Mouse (Mus musculus) forebrain, embryonic 13.5 days (tissue): ENCODE data around the gene Defb28. TPM values are rescaled to one million over a fixed set of nuclear protein-coding genes. Genes with fewer than 3 reads are reported as not detected.
A peak's percentile ranks its signal among the peaks of the same experiment; 100 is the strongest.

Experiments
- ATAC-seq: fragments of 200-750 bp; cut with Nextera tagmentation; 2 replicates; pipeline ENCODE4 v1.8.0; 2017
- H3K27ac ChIP-seq: fragments of 300-500 bp; sonication (generic); 2 replicates; pipeline ENCODE4 v1.5.1; 2015; ENCODE audit warnings: inconsistent platforms, mild to moderate bottlenecking, moderate library complexity
- H3K27me3 ChIP-seq: fragments of 300-500 bp; sonication (generic); 2 replicates; pipeline ENCODE4 v1.6.1; 2015; ENCODE audit warnings: mild to moderate bottlenecking, inconsistent platforms
- H3K36me3 ChIP-seq: fragments of 300-500 bp; sonication (generic); 2 replicates; pipeline ENCODE4 v1.6.1; 2015; ENCODE audit warnings: mild to moderate bottlenecking, inconsistent platforms; ENCODE audit not compliant: poor library complexity, severe bottlenecking
- H3K4me1 ChIP-seq: fragments of 300-500 bp; sonication (generic); 2 replicates; pipeline ENCODE4 v1.6.1; 2015; ENCODE audit warnings: inconsistent platforms
- H3K4me2 ChIP-seq: fragments of 300-500 bp; sonication (generic); 2 replicates; pipeline ENCODE4 v1.6.1; 2015; ENCODE audit warnings: inconsistent platforms, mild to moderate bottlenecking, moderate library complexity
- H3K4me3 ChIP-seq: fragments of 300-500 bp; sonication (generic); 2 replicates; pipeline ENCODE4 v1.5.1; 2015; ENCODE audit warnings: mild to moderate bottlenecking, inconsistent platforms
- H3K9ac ChIP-seq: fragments of 300-500 bp; sonication (generic); 2 replicates; pipeline ENCODE4 v1.6.1; 2015; ENCODE audit warnings: mild to moderate bottlenecking, inconsistent platforms
- H3K9me3 ChIP-seq: fragments of 300-500 bp; sonication (generic); replicated peaks from 2 replicates; pipeline ENCODE4 v1.6.1; 2016; ENCODE audit warnings: inconsistent platforms
- WGBS: fragments of 180-500 bp; shearing (Covaris S2); methylation state at CpG from one replicate; pipeline ENCODE4 v1.1.7; 2015; 5-methylcytosine and 5-hydroxymethylcytosine counted together
- polyA plus RNA-seq: library from polyadenylated mRNA; unstranded; fragments of >200 nt; fragmentation: Nextera tagmentation; extraction: Ambion mirVana; gene quantifications from 2 replicates; pipeline ENCODE4 v1.2.1, GENCODE M21; 2015

Gene Defb28
- polyA plus RNA-seq, 1 experiment from 2014 or later = not detected

DNA sequence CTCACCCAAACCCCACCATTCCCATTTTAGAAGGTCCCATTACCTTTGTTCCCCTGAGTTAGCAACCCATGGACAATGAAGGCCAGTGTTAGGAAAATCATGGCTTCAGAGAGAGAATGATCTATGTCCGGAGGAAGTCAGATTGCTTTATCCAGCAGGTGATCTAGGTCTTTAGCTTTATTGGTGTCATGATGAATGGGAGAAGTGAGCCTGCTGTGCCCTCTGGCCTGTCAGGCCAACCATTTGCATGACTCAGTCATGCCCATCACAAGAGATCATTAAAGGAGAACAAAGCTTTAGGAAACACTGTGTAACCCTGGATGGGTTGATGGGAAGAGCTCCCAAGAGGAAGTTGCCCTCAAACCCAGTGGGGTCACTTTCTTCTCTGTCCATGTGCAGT is 6.5 kb upstream of the Defb28 start, which contains the start of gene Defb26:
Gene Defb26 (minus strand): TSS at position 101 of the 400 bp plus-strand sequence.
- Histone ChIP-seq H3K4me2 (no peak within 1 kb of the TSS), H3K9ac (no peak within 1 kb of the TSS), H3K9me3 (no peaks in the 10 kb centered on the region), H3K36me3 (no peaks in the 10 kb centered on the region), H3K4me1 (no peaks in the 10 kb centered on the region), H3K4me3 (no peak within 1 kb of the TSS), H3K27ac (no peak within 1 kb of the TSS), H3K27me3 (no peaks in the 10 kb centered on the region)
- WGBS = 67% methylated on average over 1 of the region's 1 CpGs
- no peak for ATAC-seq

DNA sequence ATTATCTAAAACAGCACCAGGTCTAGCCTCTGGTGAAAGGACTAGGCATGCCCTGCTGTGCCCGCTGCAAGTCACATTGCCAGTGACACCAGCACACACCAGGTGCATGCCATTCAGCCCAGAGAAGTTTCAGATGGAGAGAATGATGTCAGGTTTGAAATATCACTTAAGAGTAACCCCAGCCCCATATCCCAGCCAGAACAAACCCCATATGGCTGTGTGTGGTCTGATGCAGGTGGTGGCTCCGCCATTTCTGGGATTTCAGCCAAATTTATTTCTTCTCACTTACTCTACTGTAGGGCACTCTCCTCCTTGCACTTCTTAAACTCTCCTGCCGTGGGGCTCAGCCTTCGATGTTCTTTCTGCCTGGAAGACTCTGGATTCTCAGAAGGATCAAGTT is 2.0 kb upstream of the Defb28 start:
- Histone ChIP-seq H3K4me3 (no peak overlapping the region), H3K27me3 (no peaks in the 10 kb centered on the region), H3K36me3 (no peaks in the 10 kb centered on the region), H3K27ac (no peak overlapping the region), H3K4me2 (no peak overlapping the region), H3K4me1 (no peaks in the 10 kb centered on the region), H3K9me3 (no peaks in the 10 kb centered on the region), H3K9ac (no peak overlapping the region)
- no peak for ATAC-seq
- WGBS = 70% methylated on average over 4 of the region's 4 CpGs

DNA sequence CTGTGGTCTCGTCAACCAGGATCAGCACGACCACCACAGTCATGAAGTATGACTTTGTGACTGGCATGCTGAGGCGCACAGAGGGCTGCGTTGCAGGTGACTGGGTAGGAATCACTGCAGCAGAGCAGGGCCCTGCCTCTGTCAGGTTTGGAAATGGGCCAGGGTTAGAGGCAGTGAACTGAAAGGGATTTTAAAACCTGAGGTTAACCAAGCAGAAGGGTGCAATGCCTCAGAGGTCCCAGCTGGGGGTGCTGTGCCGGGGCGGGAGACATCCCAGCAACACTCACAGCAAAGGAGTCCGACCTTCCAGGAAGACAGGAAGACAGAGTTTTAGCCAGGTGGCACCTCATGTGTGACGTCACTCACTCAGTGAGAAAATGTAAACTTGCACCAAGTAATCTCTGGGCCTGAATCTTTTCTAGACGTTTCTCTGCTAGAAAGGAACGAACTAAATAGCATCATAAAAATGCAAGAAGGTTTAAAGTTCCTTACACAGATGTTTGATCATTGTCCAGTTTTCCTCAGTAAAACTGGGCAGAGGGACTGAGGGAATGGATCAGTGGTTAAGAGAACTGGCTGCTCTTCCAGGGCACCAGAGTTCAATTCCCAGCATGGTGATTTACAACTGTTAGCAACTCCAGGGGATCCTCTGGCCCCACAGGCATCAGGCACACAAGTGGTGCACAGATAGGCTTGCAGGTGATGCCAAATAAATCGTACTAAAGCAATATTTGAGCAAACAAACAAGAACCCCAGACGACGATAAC is 22.1 kb downstream of the Defb28 start, which contains the start of gene Defb29:
Gene Defb29 (minus strand): TSS at position 155 of the 767 bp plus-strand sequence.
- WGBS = 57% methylated on average over 13 of the region's 13 CpGs
- Histone ChIP-seq H3K27ac (no peak within 1 kb of the TSS), H3K4me2 (no peak within 1 kb of the TSS), H3K9me3 (no peaks in the 10 kb centered on the region), H3K4me1 (no peaks in the 10 kb centered on the region), H3K36me3 (no peaks in the 10 kb centered on the region), H3K4me3 (no peak within 1 kb of the TSS), H3K27me3 (no peaks in the 10 kb centered on the region), H3K9ac (no peak within 1 kb of the TSS)
- ATAC-seq = no peak

DNA sequence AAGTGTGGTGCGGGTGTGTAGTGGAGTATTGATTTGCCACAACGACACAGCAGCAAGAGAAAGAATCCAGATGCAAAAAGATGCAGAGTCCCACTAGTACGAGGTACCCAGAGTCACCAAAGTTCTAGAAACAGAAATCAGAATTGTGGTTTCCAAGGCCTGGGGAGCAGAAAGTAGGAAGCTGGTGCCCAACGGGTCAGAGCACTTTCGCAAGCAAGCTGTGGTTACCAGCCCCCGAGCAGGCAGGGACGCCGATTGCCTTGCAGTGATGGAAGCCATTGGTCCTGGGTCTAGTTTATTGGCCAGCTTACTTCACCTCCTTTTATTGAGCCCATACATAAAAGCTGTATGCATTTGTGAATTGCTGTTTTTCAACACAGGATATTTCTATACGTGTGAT is 23.9 kb downstream of the Defb28 start:
- no peak overlapping the region for H3K9ac ChIP-seq
- no peak overlapping the region for H3K4me2 ChIP-seq
- no peaks in the 10 kb centered on the region for H3K9me3 ChIP-seq
- H3K27me3 ChIP-seq = no peaks in the 10 kb centered on the region
- no peaks in the 10 kb centered on the region for H3K4me1 ChIP-seq
- H3K27ac ChIP-seq = no peak overlapping the region
- ATAC-seq = no peak
- no peaks in the 10 kb centered on the region for H3K36me3 ChIP-seq
- H3K4me3 ChIP-seq = no peak overlapping the region
- 87% methylated on average over 9 of the region's 9 CpGs for WGBS

DNA sequence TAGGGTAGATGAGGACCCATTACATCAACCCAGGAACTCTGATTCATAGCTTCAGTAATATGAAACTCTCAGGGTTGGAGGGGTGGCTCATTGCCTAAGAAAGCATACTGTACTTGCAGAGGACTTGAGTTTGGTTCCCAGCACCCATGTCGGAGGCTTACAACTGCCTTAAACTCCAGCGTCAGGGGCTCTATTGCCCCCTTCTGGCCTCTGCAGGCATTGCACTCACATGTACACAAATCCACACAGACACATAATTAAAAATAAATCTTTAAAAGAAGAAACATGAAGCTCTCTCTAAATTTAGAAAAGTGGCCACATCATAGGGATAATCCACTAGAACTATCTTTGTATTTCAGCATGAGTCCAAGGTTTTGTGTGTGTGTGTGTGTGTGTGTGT is 24.8 kb downstream of the Defb28 start:
- Histone ChIP-seq H3K9me3 (no peaks in the 10 kb centered on the region), H3K27ac (no peak overlapping the region), H3K4me2 (no peak overlapping the region), H3K4me3 (no peak overlapping the region), H3K9ac (no peak overlapping the region), H3K27me3 (no peaks in the 10 kb centered on the region), H3K4me1 (no peaks in the 10 kb centered on the region), H3K36me3 (no peaks in the 10 kb centered on the region)
- WGBS = 79% methylated on average over 2 of the region's 2 CpGs
- no peak for ATAC-seq

DNA sequence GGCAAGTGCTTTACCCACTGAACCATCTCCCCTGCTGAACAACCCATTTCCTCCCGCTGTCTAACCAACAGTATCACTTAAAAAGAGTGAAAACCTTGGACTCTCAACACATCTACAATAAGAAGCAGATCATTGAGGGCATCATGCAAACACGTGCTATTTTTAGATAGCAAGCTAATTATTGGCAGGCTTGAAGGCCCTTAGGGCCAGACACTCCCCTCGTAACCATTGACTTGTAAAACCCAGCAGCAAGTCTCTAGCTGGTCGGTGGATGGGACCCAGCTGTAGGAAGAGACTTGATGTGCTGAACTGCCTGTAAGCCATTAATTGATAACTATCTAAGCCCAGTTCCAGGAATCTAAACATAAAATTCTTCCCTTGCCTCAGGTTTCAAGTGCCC is 25.4 kb downstream of the Defb28 start:
- H3K9me3 ChIP-seq = no peaks in the 10 kb centered on the region
- no peak overlapping the region for H3K4me3 ChIP-seq
- no peak for ATAC-seq
- H3K27me3 ChIP-seq = no peaks in the 10 kb centered on the region
- no peak overlapping the region for H3K4me2 ChIP-seq
- no peaks in the 10 kb centered on the region for H3K4me1 ChIP-seq
- WGBS = 84% methylated on average over 4 of the region's 4 CpGs
- H3K36me3 ChIP-seq = no peaks in the 10 kb centered on the region
- H3K9ac ChIP-seq = no peak overlapping the region
- no peak overlapping the region for H3K27ac ChIP-seq

DNA sequence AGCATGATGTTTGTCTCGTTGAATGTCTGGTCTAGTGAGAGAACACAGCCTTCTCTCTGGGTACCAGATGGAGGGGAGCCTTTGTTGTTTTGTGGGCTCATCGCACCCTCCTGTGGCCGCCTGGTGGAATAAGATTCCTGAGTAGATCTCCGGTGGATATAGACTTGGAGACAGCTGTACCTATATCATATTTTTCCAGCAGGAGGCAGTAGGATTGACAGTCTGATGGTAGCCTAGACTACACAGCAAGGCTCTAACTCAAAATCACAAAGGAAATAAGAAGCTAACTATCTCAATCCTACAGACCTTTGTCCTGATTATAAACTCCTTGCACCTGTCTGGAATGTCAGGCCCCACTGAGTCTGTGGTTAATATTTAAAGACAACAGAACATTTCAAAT is 26.6 kb downstream of the Defb28 start:
- ATAC-seq = peak; percentile 80; the same call in 1 of the 2 replicates
- H3K9ac ChIP-seq = no peak overlapping the region
- no peaks in the 10 kb centered on the region for H3K36me3 ChIP-seq
- no peaks in the 10 kb centered on the region for H3K9me3 ChIP-seq
- 15% methylated on average over 4 of the region's 4 CpGs for WGBS
- H3K4me1 ChIP-seq = no peaks in the 10 kb centered on the region
- H3K27ac ChIP-seq = no peak overlapping the region
- H3K4me3 ChIP-seq = no peak overlapping the region
- no peak overlapping the region for H3K4me2 ChIP-seq
- H3K27me3 ChIP-seq = no peaks in the 10 kb centered on the region

DNA sequence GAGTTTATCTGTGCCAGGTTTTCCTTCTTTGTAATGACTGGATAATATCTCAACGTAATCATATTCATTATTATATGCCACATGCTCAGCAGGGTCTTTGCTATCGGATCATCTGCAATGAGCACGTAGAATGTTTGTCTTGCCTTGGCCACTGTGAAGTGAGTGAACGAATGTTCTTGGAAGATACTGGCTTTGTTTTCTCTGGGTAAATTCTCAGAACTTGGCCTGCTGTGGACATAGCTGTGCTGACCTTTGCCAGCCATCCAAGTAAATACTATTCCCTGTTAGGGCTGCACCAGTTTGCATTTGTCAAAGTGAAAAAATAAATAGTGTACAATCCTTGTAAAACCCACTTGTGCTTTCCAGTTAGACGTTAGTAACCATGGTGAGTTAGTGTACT is 30.1 kb downstream of the Defb28 start:
- WGBS = 83% methylated on average over 5 of the region's 5 CpGs
- Histone ChIP-seq H3K36me3 (no peaks in the 10 kb centered on the region), H3K4me3 (no peak overlapping the region), H3K4me2 (no peak overlapping the region), H3K9ac (no peak overlapping the region), H3K27ac (no peak overlapping the region), H3K9me3 (no peaks in the 10 kb centered on the region), H3K27me3 (no peaks in the 10 kb centered on the region), H3K4me1 (no peaks in the 10 kb centered on the region)
- ATAC-seq = no peak

DNA sequence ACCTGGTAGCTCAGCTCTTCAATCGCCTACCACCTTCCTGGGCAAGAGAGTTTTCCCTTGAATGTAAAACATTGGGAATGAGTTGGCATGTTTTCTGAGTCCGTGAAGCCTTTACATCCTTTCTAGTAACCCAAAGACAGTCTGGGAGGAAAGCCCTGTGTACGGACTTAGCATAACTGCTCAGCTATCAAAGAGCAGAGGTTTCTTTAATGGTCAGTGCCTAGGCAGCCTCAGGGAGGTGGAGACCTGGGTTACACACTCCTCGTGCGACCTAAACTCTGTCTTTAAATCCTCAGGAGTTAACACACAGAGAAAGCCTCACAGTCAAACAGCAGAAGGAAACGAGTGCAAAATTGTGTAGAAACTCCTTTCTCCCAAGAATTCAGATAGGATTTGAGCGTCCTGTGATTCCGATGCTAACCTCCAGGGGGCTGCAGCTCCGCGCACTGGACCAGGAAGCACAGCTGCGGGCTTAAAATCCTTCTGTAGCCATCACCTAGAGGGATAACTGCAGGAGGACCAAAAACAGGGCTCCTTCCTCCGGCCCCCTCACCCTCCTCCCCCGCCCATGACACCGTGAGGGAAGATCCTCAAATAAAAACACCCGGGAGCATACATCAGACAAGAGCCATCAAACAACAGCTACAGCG is 35.8 kb downstream of the Defb28 start:
- no peak for ATAC-seq

DNA sequence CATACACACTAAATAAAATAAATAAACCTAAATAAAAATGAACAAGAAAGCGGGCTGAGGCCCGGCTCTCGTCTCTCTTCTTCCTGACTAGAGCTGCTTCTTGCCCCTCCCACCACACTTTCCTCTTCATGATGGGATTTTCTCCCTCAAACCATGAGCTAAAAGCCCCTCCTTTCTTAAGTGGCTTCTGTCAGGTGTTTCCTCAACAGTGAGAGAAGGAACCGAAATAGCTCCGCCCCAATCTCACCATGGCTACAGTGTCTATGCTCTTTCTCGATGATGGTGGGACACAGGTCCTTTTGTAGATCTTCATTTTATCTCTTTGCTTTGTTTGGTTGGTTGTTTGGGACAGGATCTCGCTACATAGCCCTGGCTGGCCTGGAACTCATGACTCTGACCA is 38.6 kb downstream of the Defb28 start:
- Histone ChIP-seq H3K4me2 (no peak overlapping the region), H3K27me3 (no peaks in the 10 kb centered on the region), H3K9me3 (no peaks in the 10 kb centered on the region), H3K27ac (no peak overlapping the region), H3K4me1 (0 out of 2 replicates have a peak, but pooled peaks cover 4% of the 10 kb centered on the region), H3K36me3 (no peaks in the 10 kb centered on the region), H3K9ac (no peak overlapping the region), H3K4me3 (no peak overlapping the region)
- 88% methylated on average over 7 of the region's 7 CpGs for WGBS
- ATAC-seq = no peak

More for the DNA sequence above, 35.8 kb downstream of the Defb28 start:
- WGBS = 13% methylated on average over 16 of the region's 16 CpGs
- H3K27me3 ChIP-seq = no peaks in the 10 kb centered on the region
- H3K4me1 ChIP-seq = 0 out of 2 replicates have a peak, but pooled peaks cover 4% of the 10 kb centered on the region
- H3K9me3 ChIP-seq = no peaks in the 10 kb centered on the region
- H3K4me2 ChIP-seq = peak overlapping the region; percentile 44
- H3K9ac ChIP-seq = peak overlapping the region; percentile 32; the same call in 1 of the 2 replicates
- no peak overlapping the region for H3K27ac ChIP-seq
- H3K36me3 ChIP-seq = no peaks in the 10 kb centered on the region
- no peak overlapping the region for H3K4me3 ChIP-seq

DNA sequence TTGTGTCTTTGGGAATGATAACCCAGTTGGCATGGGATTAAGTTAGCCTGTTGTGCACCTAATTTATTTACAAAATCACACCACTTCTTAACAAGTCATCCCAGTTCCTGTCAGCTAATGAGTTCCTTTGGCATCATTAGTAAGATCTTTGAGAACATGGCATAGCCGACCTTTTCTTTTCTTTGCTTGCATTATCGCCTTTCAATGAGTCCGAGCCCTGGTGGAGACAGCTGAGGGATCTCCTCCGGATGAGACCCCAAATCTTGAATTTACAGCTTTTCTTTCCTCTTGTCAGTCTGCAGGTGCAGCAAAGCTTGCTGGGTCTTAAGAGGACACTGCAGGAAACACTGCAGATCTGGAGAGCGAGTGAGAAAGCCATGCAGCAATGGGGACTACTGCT is 51.0 kb downstream of the Defb28 start, which contains the start of gene Gm17416:
Gene Gm17416 (plus strand): TSS at position 301 of the 400 bp plus-strand sequence.
- Histone ChIP-seq H3K4me2 (no peak within 1 kb of the TSS), H3K27me3 (no peaks in the 10 kb centered on the region), H3K4me1 (no peaks in the 10 kb centered on the region), H3K4me3 (no peak within 1 kb of the TSS), H3K36me3 (no peaks in the 10 kb centered on the region), H3K9ac (no peak within 1 kb of the TSS), H3K9me3 (no peaks in the 10 kb centered on the region), H3K27ac (no peak within 1 kb of the TSS)
- 80% methylated on average over 5 of the region's 5 CpGs for WGBS
- ATAC-seq = no peak

DNA sequence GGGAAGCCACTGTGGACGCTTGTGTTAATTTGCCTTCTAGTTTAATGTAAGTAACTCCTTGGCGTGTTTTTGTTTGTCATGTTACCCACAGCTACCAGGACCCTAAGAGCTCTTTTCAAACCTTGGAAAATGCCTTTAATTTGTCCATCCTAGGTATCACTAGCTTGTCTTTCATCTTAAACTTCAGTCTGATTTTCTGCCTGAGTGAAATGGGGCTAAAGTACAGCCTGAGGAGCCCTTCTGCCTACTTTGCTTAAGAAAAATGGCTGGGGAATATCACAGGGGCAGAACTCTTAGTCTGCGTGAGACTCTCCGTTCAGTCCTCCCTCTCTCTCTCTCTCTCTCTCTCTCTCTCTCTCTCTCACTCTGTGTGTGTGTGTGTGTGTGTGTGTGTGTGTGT is 51.8 kb downstream of the Defb28 start:
- WGBS = 82% methylated on average over 4 of the region's 4 CpGs
- Histone ChIP-seq H3K36me3 (no peaks in the 10 kb centered on the region), H3K27me3 (no peaks in the 10 kb centered on the region), H3K9me3 (no peaks in the 10 kb centered on the region), H3K27ac (no peak overlapping the region), H3K9ac (no peak overlapping the region), H3K4me1 (no peaks in the 10 kb centered on the region), H3K4me3 (no peak overlapping the region), H3K4me2 (no peak overlapping the region)
- ATAC-seq = no peak
